Mouse (Mus musculus): ENCODE results near the gene Ctsh.
"Not testable (repeated sequence)": the region's sequence is repeated elsewhere in the genome, so short reads cannot be mapped to it uniquely, and the experiment has no call there.

The Ctsh gene

DNA sequence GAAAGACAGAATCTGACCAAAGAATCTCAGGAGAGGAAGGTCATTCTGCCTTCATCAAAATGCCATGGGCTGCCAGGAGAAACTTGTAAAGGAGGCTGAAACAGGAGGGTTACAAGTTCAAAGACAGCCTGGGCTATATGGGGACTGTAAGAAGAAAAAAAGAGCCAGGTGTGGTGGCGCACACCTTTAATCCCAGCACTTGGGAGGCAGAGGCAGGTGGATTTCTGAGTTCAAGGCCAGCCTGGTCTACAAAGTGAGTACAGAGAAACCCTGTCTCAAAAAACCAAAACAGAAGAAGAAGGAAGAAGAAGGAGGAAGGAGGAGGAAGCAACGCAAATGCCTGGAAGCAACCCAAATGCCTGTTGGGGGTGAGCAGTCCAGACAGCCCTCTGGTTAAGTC, at the start of gene Ctsh:
TSS of gene Ctsh (plus strand) at position 301 of the 400 bp plus-strand sequence.
- no peak for DNase-seq (ENCODE audit: low spot score)

DNA sequence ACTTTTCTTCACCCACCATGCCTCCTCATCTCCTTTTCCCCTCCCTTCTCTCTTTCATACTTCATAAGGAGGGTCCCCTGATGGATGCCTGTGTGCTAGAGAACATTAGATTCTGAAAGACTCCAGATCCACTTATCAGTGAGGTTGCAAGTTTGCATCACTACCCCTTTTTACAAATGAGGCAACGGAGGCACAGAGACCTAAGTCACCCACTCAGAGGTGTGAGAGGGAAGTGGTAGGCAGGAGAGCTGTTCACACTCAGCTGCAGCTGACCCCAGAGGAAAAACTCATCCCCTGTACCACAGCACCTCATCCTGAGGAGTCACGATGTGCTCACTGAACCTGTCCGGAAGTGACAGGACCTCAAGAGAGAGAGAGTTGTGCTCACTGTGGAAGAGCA, 47.5 kb upstream of the Ctsh start:
- no peak for DNase-seq (ENCODE audit: low spot score)

DNA sequence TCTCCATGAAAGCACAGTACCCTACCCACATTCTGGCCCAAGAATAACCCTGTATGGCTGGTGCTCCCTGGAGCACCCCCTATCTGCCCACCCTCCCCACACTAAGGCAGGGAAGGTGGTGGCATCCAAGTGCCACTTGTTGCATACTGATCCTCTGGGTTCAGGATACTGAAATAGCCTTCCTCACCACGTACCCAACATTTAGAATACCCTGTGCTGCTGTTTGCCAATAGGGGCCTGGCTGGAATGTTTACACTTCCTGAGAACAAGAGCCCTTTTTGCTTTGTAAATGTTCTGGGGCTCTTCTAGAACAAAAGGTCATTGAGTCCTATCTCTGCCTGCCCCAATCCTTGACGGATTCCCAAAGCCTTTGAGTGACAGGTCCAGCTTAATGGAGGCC, 46.9 kb upstream of the Ctsh start:
- no peak for DNase-seq (ENCODE audit: low spot score)

DNA sequence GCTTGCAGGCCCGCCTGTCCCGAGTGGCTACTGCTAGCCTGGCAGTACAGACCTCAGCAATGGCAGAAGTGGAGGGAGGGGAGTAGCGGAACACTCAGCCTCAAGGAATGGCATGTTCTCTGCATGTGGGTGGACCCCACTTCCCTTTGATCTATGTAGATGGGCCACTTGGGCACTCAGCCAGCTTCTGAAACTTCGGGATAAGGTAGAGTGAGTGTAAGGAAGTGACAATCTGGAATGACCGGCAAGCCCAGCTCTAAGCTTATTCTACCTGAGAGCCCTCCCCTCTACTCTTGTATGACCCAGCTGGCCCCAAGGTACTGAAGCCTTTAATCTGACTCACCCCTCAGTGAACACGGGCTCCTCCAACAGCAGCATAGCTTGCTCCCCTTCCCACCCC, 45.8 kb upstream of the Ctsh start:
- no peak for DNase-seq (ENCODE audit: low spot score)

DNA sequence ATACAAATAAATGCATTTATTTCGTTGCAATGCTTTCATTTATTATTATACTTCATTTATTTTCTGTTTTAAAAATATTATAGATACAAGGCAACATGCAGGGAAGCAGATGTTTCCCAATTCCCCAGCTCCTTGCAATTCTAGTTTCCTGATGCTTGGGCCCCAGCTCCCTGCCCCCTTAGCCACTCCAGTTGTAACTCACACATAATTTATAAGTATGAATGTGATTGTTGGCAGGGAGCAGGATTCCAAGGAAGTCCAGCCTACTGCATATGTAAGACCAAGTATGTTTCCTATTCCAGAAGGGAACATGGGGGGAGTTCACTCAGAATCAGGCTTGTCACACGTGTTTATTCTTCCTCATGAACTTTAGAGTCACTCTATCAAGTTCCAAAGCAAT, 42.1 kb upstream of the Ctsh start:
- DNase-seq (ENCODE audit: low spot score) = no peak

DNA sequence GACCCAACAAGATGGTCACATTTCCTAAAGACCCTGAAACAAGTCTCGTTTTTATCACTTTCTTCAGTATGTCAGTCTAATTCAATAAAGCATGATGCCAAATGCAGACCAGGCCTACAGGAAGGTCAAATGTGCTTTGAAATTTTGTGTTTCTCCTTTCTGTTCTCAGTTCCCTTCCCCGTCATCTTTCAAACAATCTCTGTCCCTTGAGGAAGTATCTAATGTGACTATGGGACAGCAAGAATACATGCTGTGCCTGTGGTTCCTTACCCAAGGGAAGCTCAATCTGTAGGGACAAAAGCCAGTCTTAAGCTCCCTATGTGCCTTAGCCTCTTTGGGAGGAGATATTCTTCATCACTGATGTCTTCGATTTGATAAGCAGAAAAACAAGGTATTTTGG, 39.3 kb upstream of the Ctsh start:
- no peak for DNase-seq (ENCODE audit: low spot score)

DNA sequence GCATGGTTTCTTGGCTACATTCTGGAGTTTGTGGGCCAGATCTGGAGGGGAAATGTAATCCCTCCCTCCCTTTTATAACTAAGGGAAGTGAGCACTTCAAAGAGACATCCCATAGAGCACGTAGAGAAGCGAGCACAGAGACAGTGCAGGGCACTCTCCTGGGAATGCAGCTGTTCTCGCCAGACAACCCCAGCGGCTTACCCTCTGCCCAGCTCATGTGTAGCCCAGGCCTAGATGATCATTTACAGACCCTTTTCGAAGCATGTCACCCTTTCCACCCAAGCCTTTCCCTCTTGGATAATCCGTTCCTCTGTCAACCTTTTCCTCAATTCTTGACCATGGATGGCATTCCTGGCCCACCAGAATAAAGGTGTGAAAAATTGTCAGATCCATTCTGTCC, 37.7 kb upstream of the Ctsh start:
- no peak for DNase-seq (ENCODE audit: low spot score)

DNA sequence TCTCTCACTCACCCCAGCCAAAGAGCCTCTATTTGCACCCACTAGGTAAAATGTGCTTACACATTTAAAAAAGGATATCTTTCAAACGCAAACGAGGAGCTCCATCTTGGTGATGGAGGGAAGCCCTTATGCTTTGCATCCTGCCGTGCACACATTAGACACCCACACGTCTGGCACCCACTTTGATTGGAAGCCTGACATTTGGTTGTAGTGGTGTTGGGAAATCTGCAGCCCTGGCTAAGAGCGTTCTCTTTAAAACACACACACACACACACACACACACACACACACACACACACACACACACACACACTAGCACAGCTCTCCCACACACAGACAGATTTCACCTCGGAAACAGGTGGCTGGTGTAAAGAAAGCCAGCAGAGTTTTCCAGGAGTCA, 33.1 kb upstream of the Ctsh start:
- DNase-seq (ENCODE audit: low spot score) = no peak

DNA sequence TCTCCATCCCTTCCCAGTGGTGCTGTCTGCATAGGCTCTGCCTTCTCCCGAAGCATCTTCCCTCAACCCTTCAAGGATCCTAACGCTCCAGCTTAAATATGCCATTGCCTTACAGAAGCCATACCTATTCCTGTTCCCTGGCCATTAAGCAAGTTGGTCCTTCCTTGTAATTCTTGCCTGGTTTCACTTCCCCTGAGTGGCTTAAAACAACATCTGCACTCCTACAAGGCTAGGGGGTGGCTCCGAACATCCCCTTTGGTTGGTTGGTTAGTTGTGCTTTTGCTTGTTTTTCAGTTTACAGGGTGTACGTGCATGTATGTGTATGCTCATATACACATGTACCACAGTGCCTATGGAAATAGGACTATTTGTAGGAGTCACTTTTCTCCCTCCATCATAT, 32.5 kb upstream of the Ctsh start:
- no peak for DNase-seq (ENCODE audit: low spot score)

DNA sequence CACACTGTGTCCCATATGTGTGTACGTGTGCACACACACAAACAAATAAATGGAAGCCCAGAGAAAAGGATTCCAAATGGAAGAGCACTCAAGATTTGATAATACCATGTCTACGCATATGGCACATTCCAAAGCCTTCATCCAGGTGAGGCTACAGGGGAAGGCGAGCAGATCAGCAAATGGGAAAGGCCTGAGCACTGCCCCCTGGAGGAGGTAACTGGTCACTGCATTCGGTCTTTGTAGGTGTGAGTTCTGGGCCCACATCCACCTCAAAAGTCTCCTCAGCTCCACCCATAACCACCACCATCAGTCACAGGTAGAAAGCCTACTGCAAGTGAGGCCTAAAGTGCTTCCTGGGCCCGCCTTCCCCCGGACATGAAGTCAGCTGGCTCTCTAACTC, 26.2 kb upstream of the Ctsh start:
- DNase-seq (ENCODE audit: low spot score) = no peak

DNA sequence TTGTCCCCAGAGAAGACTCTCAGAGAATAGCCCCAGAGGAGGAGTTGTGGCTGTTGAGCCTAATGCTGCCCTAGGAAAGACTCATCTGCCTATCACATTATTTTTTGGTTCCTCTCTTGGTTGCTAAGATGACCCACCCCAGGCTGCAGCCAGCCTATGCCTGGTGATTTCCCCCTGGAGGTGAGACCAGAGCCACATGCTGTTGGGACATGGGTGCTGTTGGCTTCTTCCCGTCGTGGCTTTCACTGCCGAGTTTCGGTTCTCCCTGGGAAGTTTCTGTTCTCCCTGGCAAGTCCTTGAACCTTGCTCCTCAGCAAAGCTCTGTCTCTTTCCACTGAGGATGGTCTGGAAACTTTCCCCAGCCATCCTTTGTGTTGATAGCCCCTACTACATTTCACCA, 20.0 kb upstream of the Ctsh start:
- no peak for DNase-seq (ENCODE audit: low spot score)

DNA sequence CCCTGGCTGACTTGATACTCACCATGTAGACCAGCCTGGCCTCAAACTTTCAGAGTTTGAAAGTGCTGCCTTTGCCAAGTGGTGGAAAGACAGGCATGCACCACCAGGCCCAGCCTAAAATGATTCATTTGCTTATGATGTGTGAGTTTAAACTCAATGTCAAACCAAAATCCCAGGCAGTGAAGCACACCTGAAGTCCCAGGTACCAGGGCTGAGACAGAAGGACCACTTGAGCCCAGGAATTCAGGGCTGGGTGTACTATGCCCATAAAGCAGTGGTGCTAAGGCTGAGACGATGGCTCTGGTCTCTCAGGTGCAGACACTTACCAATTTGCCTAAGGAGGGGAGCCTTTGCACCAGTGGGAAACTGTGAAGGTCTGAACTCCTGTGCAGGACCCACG, 18.8 kb upstream of the Ctsh start:
- DNase-seq (ENCODE audit: low spot score) = no peak

DNA sequence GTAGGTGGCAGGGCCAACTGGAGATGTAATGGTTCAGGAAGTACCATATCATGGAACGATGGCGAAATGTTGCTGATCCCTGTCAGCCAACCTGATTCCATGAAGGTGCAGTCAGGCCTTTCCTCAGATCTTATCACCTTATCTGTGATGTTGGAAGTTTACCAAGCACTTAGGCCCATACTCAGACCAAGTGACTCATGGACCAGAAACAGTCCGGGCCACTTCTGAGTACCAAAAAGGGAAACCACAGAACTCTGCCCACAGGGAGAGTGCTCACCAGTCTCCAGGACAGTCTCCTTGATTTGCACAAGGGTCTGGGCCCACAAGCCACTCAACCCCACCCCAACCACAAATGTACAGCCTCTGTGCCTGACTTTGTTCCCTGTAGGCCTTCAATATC, 18.2 kb upstream of the Ctsh start:
- no peak for DNase-seq (ENCODE audit: low spot score)

DNA sequence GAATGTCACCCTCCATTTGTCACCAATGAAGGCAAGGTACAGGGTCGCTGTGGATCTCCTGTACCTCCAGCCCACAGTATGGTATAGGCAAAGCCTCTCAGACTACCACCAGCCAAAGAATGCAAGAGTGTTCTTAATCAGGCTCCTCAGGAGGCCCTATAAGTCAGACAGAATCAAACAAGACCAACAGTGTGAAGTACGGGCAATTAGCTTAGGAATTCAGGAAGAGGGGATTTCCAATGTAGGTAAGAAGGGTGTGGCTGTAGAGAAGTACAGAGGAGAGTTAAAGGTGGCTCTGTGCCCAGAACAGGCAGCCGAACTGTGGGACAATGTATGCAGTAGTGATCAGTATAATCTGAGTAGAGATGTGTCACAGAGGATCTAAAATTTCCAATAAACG, 17.6 kb upstream of the Ctsh start:
- DNase-seq (ENCODE audit: low spot score) = no peak

DNA sequence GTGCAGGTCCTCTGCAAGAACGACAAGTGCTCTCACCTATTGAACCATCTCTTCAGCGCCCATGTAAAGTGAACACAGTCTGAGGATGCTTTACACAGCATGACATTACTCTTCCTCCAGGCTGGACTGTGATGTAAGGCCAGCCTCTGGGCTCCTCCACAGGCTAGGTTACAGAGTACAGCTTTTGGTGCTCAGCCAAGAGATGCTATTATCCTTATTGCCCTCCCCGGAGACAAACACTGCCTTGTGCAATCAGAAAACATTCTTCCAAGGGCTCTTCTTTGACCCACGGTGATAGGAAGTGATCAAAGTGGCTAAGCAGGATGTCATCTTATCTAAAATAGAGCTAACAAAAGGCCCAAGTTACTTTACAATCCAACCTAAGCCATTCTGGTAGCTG, 15.4 kb upstream of the Ctsh start:
- no peak for DNase-seq (ENCODE audit: low spot score)

DNA sequence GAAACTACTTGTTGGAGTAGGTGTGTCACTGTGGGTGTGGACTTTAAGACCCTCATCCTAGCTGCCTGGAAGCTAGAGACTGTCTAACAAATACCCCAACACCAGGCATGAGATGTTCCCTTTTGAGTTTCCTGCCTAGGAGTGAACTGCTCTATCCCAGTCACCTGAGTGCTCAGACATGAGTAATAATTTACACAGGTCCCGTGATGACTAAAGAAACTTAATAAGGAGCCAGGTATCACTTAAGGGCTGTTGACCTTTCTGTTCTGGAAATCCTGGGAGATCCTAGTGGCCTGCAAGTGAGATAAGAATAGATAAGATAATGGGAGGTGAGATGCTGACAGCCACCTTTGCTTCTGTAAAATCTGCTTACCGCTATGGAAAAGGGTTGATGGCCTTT, 13.0 kb upstream of the Ctsh start:
- no peak for DNase-seq (ENCODE audit: low spot score)

DNA sequence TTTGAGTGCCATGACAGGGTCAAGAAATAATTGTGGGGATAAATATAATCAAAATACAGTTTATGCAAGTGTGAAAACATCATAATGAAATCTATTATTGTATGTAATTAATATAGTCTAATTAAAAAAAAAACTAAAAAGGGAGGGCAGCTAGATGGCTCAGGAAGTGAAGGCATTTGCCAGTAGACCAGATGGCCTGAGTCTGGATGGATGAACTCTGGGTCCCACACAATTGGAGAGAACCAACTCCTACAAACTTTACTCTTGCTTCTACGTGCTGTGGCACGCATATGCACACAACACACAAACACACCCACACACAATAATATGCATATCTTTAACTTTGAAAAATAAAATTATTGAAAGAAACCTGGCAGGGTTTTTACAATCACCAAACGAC, 12.4 kb upstream of the Ctsh start:
- DNase-seq (ENCODE audit: low spot score) = no peak

DNA sequence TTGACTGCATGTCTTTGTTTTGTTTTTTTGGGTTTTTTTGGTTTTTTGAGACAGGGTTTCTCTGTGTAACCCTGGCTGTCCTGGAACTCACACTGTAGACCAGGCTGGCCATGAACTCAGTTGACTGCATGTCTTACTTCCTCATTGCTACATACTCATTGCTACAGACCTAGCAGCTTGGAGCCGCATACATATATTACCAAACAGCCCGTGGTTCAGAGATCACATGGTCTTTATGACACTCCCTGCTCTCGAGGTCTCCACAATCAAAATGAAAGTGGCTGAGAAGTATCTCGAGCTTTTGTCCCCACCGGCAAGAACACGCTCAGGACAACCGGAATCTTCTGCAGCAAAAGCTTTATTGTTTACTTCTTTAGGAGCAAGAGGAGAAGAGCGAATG, 11.0 kb upstream of the Ctsh start:
- DNase-seq (ENCODE audit: low spot score) = not testable (repeated sequence)

DNA sequence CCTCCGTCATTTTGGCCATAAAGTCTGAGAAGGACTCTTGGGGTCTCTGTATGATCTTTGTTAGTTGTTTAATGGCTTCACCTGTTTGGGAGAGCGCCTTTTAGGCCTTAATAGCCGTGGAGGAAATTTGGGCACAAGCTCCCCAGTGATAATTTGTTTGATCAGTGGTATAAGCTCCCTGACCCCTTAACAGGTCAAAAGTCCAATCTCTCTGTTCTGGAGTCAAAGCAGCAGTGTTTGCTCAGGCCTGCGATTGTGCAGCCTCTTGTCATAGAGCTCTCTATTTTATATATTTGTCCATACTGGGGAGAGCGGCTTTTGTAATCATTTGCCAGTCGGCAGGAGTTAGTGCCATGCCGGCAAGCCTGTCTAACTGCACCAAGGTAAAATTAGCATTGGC, 8.8 kb upstream of the Ctsh start:
- DNase-seq (ENCODE audit: low spot score) = no peak

DNA sequence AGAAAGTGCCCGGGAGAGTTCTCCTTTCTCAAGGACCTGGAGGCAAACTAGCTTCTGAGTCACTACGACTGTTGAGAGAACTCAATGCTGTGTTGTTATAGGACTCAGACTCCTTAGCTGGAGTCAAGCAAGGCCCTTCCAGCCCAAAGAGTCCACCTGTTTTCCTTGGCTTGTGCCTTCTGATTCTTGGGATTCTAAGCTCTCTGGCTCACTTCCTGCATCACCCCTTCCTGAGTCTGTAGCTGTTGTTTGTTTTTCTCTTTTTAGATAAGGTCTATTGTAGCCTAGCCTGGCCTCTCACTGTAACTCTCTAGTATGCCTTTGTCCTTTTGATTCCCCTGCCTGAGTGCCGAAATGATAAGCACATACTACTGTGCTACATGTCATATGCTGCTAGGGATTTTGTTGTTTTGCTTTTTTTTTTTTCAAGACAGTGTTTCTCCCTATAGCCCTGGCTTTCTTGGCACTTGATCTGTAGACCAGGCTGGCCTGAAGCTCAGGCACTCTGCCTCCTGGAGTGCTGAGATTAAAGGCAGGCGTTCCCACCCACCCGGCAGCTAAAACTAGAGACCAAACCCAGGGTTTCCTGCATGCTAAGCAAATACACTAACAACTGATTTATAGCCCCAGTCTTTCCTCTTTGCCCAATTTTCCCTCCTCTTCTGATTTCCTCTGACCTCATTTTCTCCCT, 5.9 kb upstream of the Ctsh start:
- DNase-seq (ENCODE audit: low spot score) = no peak

DNA sequence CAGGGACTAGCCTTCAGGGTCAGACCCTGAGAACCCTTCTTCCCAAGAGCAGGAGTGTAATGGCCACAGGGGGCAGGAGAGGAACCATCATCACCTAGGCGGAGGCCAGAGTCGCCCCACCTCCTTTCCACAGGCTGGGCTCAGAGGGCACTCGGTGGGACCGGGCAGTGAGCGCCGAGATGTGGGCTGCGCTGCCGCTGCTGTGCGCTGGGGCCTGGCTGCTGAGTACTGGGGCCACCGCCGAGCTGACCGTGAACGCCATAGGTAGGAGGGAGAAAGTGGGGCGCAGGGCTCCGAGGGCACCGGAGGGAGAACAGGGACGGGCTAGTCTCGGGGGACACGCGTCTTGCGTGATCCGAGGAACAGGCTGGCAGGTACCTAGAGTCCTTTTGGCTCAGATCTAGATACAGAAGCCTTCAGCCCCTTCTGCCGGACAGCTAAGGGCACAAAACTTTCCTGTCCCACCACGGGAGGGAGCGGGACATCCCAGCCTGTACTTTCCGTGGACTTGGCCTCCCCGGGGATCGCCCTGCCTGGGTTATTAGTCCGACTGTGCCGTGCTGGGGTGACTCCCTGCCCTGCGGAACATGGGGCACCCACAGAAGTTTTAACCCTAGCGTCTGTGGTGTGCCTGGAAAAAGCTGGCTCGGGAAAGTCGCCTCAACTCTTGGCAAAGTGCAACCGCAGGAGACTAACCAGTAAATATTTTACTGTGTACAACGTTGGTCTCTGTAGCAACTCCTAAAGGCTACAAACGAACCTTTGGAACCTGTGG, 606 bp downstream of the Ctsh start:
- peak; percentile 58 for DNase-seq (ENCODE audit: low spot score)

DNA sequence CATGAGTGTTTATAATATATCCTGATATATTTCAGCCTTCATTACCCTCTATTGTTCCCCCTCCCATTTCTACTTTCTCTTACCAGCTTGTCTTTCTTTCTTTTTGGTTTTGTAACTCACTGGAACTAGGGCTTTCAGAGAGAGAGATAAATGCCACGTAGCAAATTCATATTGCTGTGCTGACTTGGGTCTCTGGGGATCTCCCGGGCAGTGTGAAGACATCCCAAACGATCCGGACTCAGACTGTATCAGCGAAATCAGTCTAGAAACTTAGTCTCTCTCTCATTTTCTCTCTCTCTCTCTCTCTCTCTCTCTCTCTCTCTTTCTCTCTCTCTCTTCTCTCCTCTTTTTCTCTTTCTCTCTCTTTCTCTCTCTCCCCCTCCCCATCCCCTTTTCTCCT, 1.5 kb downstream of the Ctsh start:
- no peak for DNase-seq (ENCODE audit: low spot score)

DNA sequence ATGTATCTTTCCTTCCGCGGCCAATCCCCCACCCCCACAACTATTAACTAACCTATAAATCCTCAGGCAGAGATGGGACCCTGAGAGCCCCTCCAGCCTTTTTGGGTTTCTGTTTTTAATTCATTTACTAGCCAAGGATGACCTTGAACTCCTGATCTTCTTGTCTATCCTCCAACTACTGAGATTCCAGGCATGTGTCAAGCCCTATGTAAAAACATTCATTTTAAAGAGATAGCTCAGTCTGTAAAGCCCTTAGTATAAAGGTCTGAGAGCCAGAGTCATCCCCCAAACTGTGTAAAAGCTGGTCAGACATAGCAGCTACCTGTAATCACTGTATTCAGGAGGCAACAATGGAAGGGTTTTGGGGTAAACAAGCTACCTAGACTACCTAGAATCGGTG, 2.0 kb downstream of the Ctsh start:
- no peak for DNase-seq (ENCODE audit: low spot score)

DNA sequence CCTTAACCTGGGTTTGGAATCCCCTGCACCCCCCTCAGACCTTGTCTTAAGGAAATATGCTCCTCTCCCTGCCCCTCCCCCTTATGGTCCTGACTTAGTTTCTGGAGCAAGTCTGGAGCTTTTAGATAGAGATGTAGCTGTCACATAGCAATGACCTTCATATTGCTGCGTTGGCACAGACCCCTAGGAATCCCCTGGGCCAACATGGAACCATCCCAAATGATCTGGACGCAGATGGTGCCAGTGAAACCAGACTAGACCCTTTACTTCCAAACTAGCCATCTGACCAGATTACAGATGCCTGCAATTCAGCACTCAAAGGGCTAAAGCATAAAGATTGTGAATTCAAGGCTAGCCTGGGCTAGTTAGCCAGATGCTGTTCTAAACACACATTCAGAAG, 2.8 kb downstream of the Ctsh start:
- no peak for DNase-seq (ENCODE audit: low spot score)
